ENCODE assay signal across 24 mouse cellular contexts in genomic region chr1:91478958-91479357, GRCm38 (mm10). TPM values are rescaled to one million over a fixed set of nuclear protein-coding genes. Genes with fewer than 3 reads are reported as not detected.
A peak's percentile ranks its signal among the peaks of the same experiment; 100 is the strongest.
DNase-seq lines count a peak whose midpoint lies in the region; ATAC-seq and TF ChIP-seq lines count a peak whose summit lies in the region.
"Had no signal": no experiment of that assay in that cellular context is flagged by ENCODE, and none has a peak within 500 bp of the region (broad histone marks: within the 10 kb centered on the region; RNA-seq: fewer than 3 reads in every experiment).

No protein-coding gene starts in this region.

- no peak for ATAC-seq in liver, postnatal 0 days
- ATAC-seq in liver, embryonic 12.5 days, result no peak
- ATAC-seq in G1E (ENCODE audit: extremely low read depth, insufficient number of reproducible peaks, low FRiP score, poor library complexity, severe bottlenecking), result no peak
- no peak for ATAC-seq in stomach, postnatal 0 days (ENCODE audit: low FRiP score, low TSS enrichment)
- ATAC-seq: forebrain, embryonic 13.5 days had no signal

- no peak for TF ChIP-seq EP300 in liver, postnatal 0 days (IDR thresholded peaks at IDR 0.05; ENCODE audit: low read depth)
- TF ChIP-seq EP300 in stomach, postnatal 0 days (optimal IDR thresholded peaks at IDR 0.05), result no peak

- no peaks in the 10 kb centered on the region for H3K9me3 ChIP-seq in liver, postnatal 0 days (ENCODE audit: low read length)
- H3K9me3 ChIP-seq in liver, embryonic 12.5 days (replicated peaks), result 0 out of 2 replicates have a peak, but pooled peaks cover 5% of the 10 kb centered on the region
- peaks cover 3% of the 10 kb centered on the region; the same call in 1 of the 2 replicates for H3K9me3 ChIP-seq in G1E (replicated peaks)
- no peaks in the 10 kb centered on the region for H3K9me3 ChIP-seq in stomach, postnatal 0 days (ENCODE audit: control insufficient read depth, low read length)
- no peaks in the 10 kb centered on the region for H3K9me3 ChIP-seq in limb, embryonic 10.5 days (replicated peaks)
- H3K9me3 ChIP-seq: forebrain, embryonic 13.5 days; liver, embryonic 13.5 days; neural tube, embryonic 15.5 days had no signal

- H3K4me2 ChIP-seq in liver, postnatal 0 days (ENCODE audit: low read depth, low read length), result no peak overlapping the region
- no peak overlapping the region for H3K4me2 ChIP-seq in liver, embryonic 12.5 days
- H3K4me2 ChIP-seq in stomach, postnatal 0 days (replicated peaks; ENCODE audit: low read depth), result no peak overlapping the region
- H3K4me2 ChIP-seq: forebrain, embryonic 13.5 days; heart, embryonic 12.5 days; hindbrain, embryonic 12.5 days; liver, embryonic 13.5 days; midbrain, embryonic 11.5 days; neural tube, embryonic 15.5 days had no signal

- no peaks in the 10 kb centered on the region for H3K36me3 ChIP-seq in kidney, adult 2 months (ENCODE audit: control insufficient read depth, insufficient read depth, low read length)
- no peaks in the 10 kb centered on the region for H3K36me3 ChIP-seq in liver, postnatal 0 days (replicated peaks; ENCODE audit: insufficient read depth, low read length)
- no peaks in the 10 kb centered on the region for H3K36me3 ChIP-seq in liver, embryonic 12.5 days
- H3K36me3 ChIP-seq in G1E (replicated peaks), result no peaks in the 10 kb centered on the region
- no peaks in the 10 kb centered on the region for H3K36me3 ChIP-seq in stomach, postnatal 0 days (ENCODE audit: control insufficient read depth, insufficient read depth, low read length)
- H3K36me3 ChIP-seq in limb, embryonic 10.5 days, result no peaks in the 10 kb centered on the region
- H3K36me3 ChIP-seq: heart, embryonic 12.5 days; hindbrain, embryonic 12.5 days; liver, embryonic 13.5 days; neural tube, embryonic 15.5 days had no signal

- H3K27ac ChIP-seq in kidney, adult 2 months (ENCODE audit: insufficient read depth, low read depth, low read length), result no peak overlapping the region
- no peak overlapping the region for H3K27ac ChIP-seq in liver, postnatal 0 days (ENCODE audit: low read depth)
- no peak overlapping the region for H3K27ac ChIP-seq in liver, embryonic 12.5 days
- H3K27ac ChIP-seq in stomach, postnatal 0 days (replicated peaks), result no peak overlapping the region
- no peak overlapping the region for H3K27ac ChIP-seq in limb, embryonic 10.5 days
- H3K27ac ChIP-seq: forebrain, embryonic 13.5 days; hindbrain, embryonic 12.5 days; liver, embryonic 13.5 days; neural tube, embryonic 15.5 days had no signal

- no peaks in the 10 kb centered on the region for H3K27me3 ChIP-seq in kidney, adult 2 months (replicated peaks; ENCODE audit: control insufficient read depth, insufficient read depth, low read length)
- no peaks in the 10 kb centered on the region for H3K27me3 ChIP-seq in liver, postnatal 0 days (ENCODE audit: insufficient read depth, low read length)
- H3K27me3 ChIP-seq in liver, embryonic 12.5 days (replicated peaks), result no peaks in the 10 kb centered on the region
- peaks cover 29% of the 10 kb centered on the region for H3K27me3 ChIP-seq in G1E (ENCODE audit: insufficient read depth, low read length)
- no peaks in the 10 kb centered on the region for H3K27me3 ChIP-seq in stomach, postnatal 0 days (ENCODE audit: control insufficient read depth, insufficient read depth, low read length)
- H3K27me3 ChIP-seq in limb, embryonic 10.5 days (ENCODE audit: low read depth, poor library complexity, severe bottlenecking), result no peaks in the 10 kb centered on the region
- H3K27me3 ChIP-seq: forebrain, embryonic 13.5 days; hindbrain, embryonic 12.5 days; liver, embryonic 13.5 days; neural tube, embryonic 15.5 days had no signal

- no peak overlapping the region for H3K9ac ChIP-seq in liver, postnatal 0 days (replicated peaks)
- no peak overlapping the region for H3K9ac ChIP-seq in liver, embryonic 12.5 days
- no peak overlapping the region for H3K9ac ChIP-seq in stomach, postnatal 0 days (ENCODE audit: low read length)
- H3K9ac ChIP-seq: forebrain, embryonic 13.5 days; heart, embryonic 12.5 days; hindbrain, embryonic 12.5 days; liver, embryonic 13.5 days; neural tube, embryonic 15.5 days had no signal

- TF ChIP-seq CTCF in kidney, adult 2 months (conservative IDR thresholded peaks at IDR 0.05; ENCODE audit: insufficient read depth, insufficient read length, low read depth, low read length), result 0 out of 2 replicates have a peak, but pooled peaks have one; percentile 11
- peak; percentile 37 for TF ChIP-seq CTCF in liver, postnatal 0 days (IDR thresholded peaks at IDR 0.05; ENCODE audit: low read depth)
- TF ChIP-seq CTCF in G1E (IDR thresholded peaks at IDR 0.05; ENCODE audit: low read depth, low read length), result peak; percentile 12; the same call in 1 of the 2 replicates
- TF ChIP-seq CTCF in stomach, postnatal 0 days (IDR thresholded peaks at IDR 0.05; ENCODE audit: low read depth), result peak; percentile 32

- TF ChIP-seq POLR2A in kidney, adult 2 months (IDR thresholded peaks at IDR 0.05; ENCODE audit: low read depth, low read length), result no peak

- no peak overlapping the region for H3K4me3 ChIP-seq in kidney, adult 2 months (ENCODE audit: insufficient read depth, low read depth, low read length)
- no peak overlapping the region for H3K4me3 ChIP-seq in liver, postnatal 0 days (ENCODE audit: low read depth, low read length)
- H3K4me3 ChIP-seq in liver, embryonic 12.5 days, result no peak overlapping the region
- no peak overlapping the region for H3K4me3 ChIP-seq in G1E (ENCODE audit: low read depth, low read length)
- no peak overlapping the region for H3K4me3 ChIP-seq in stomach, postnatal 0 days (ENCODE audit: low read depth, low read length)
- no peak overlapping the region for H3K4me3 ChIP-seq in limb, embryonic 10.5 days
- H3K4me3 ChIP-seq: forebrain, embryonic 13.5 days; heart, embryonic 12.5 days; hindbrain, embryonic 12.5 days; liver, embryonic 13.5 days; neural tube, embryonic 15.5 days had no signal

- no peaks in the 10 kb centered on the region; the same call in 1 of the 2 replicates for H3K4me1 ChIP-seq in kidney, adult 2 months (ENCODE audit: control insufficient read depth, insufficient read depth, low read length)
- H3K4me1 ChIP-seq in liver, postnatal 0 days (ENCODE audit: insufficient read depth), result peaks cover 3% of the 10 kb centered on the region; the same call in 1 of the 2 replicates
- no peaks in the 10 kb centered on the region for H3K4me1 ChIP-seq in liver, embryonic 12.5 days
- 0 out of 2 replicates have a peak, but pooled peaks cover 2% of the 10 kb centered on the region for H3K4me1 ChIP-seq in G1E (ENCODE audit: insufficient read depth, low read depth, low read length)
- no peaks in the 10 kb centered on the region for H3K4me1 ChIP-seq in stomach, postnatal 0 days (replicated peaks; ENCODE audit: control insufficient read depth, insufficient read depth)
- no peaks in the 10 kb centered on the region for H3K4me1 ChIP-seq in limb, embryonic 10.5 days
- H3K4me1 ChIP-seq: forebrain, embryonic 13.5 days; hindbrain, embryonic 12.5 days; neural tube, embryonic 15.5 days had no signal

- DNase-seq in kidney, adult 2 months, result no peak
- no peak for DNase-seq in kidney, postnatal 25 days
- no peak for DNase-seq in liver, postnatal 0 days
- no peak for DNase-seq in G1E (ENCODE audit: low spot score)
- no peak for DNase-seq in stomach, postnatal 0 days (ENCODE audit: low spot score)
- no peak for DNase-seq in limb, embryonic 10.5 days (ENCODE audit: low spot score)
- DNase-seq: adrenal gland, postnatal 10 days; B cell, adult 2 months; cerebellum, adult 18-20 months; heart, adult 11 months; heart, postnatal 10 days; kidney, adult 9 months; kidney, postnatal 36 days; left cerebral cortex, postnatal 4 days; liver, embryonic 13.5 days; right cerebral cortex, adult 18-20 months; right cerebral cortex, postnatal 4 days; thymus, postnatal 36 days had no signal

- 88% methylated on average over 1 of the region's 1 CpGs for WGBS in kidney, adult 2 months
- 74% methylated on average over 1 of the region's 1 CpGs for WGBS in liver, postnatal 0 days (ENCODE audit: insufficient replicate concordance)
- 67% methylated on average over 1 of the region's 1 CpGs for WGBS in liver, embryonic 12.5 days (ENCODE audit: insufficient replicate concordance)
- WGBS in stomach, postnatal 0 days, result 94% methylated on average over 1 of the region's 1 CpGs
- WGBS in limb, embryonic 10.5 days, result 97% methylated on average over 1 of the region's 1 CpGs

RNA-seq across cellular contexts. Expression of gene Traf3ip1, which starts 15.5 kb away (rescaled TPM):
- polyA plus RNA-seq in kidney, adult 2 months (2012; rRNA removed), result 9.8 and 11.2 TPM in 2 replicates
- 2.2 and 2.5 TPM in 2 replicates for polyA plus RNA-seq in liver, postnatal 0 days (2015; fragmentation: Nextera tagmentation; extraction: Ambion mirVana)
- polyA plus RNA-seq in liver, embryonic 12.5 days (2016; fragmentation: Nextera tagmentation; extraction: Ambion mirVana), result 3.6 and 4.1 TPM in 2 replicates
- 9.7 and 10.5 TPM in 2 replicates for total RNA-seq in G1E (2014; fragmentation: Nextera tagmentation)
- total RNA-seq in G1E (2017), result 12.7 and 12.8 TPM in 2 replicates
- 16.1 and 17.8 TPM in 2 replicates for polyA plus RNA-seq in G1E (2012)
- 3.0 and 3.1 TPM in 2 replicates for polyA plus RNA-seq in stomach, postnatal 0 days (2015; fragmentation: Nextera tagmentation; extraction: Ambion mirVana)
- 12.5 and 12.9 TPM in 2 replicates for polyA plus RNA-seq in limb, embryonic 10.5 days (2016; fragmentation: Nextera tagmentation; extraction: Ambion mirVana)

RNA-seq across cellular contexts. Expression of gene Per2, which starts 19.8 kb away (rescaled TPM):
- polyA plus RNA-seq in kidney, adult 2 months (2012; rRNA removed), result 5.6 and 6.8 TPM in 2 replicates
- polyA plus RNA-seq in liver, postnatal 0 days (2015; fragmentation: Nextera tagmentation; extraction: Ambion mirVana), result 2.4 and 2.5 TPM in 2 replicates
- polyA plus RNA-seq in liver, embryonic 12.5 days (2016; fragmentation: Nextera tagmentation; extraction: Ambion mirVana), result 2.9 and 3.1 TPM in 2 replicates
- total RNA-seq in G1E (2014; fragmentation: Nextera tagmentation) (13.0 and 15.4 TPM in 2 replicates), G1E (2017) (4.4 and 5.3 TPM in 2 replicates)
- polyA plus RNA-seq in G1E (2012), result 14.2 and 17.5 TPM in 2 replicates
- 2.4 and 2.8 TPM in 2 replicates for polyA plus RNA-seq in stomach, postnatal 0 days (2015; fragmentation: Nextera tagmentation; extraction: Ambion mirVana)
- 1.8 and 2.4 TPM in 2 replicates for polyA plus RNA-seq in limb, embryonic 10.5 days (2016; fragmentation: Nextera tagmentation; extraction: Ambion mirVana)
